Mouse (Mus musculus): ENCODE results near the gene Zscan2. TPM values are rescaled to one million over a fixed set of nuclear protein-coding genes. Genes with fewer than 3 reads are reported as not detected.

The Zscan2 gene
- total RNA-seq, 2 experiments from 2014 or later: 6.5 to 6.8 TPM

Other genes starting within 250 kb of the Zscan2 start
- 10 to 100 TPM; 19.0 to 26.8 TPM for gene Crtc3, start 172.0 kb upstream of the Zscan2 start, total RNA-seq (2021)
- 10 to 100 TPM; 76.2 to 86.8 TPM for gene Iqgap1, start 34.9 kb upstream of the Zscan2 start, total RNA-seq (2021)
- gene Wdr73, start 40.3 kb downstream of the Zscan2 start, total RNA-seq (2021): 10 to 100 TPM; 24.9 to 27.1 TPM
- 1 to 10 TPM; 4.0 to 4.7 TPM for gene Nmb, start 44.2 kb downstream of the Zscan2 start, total RNA-seq (2021)
- 100 to 1,000 TPM; 113 to 124 TPM for gene Sec11a, start 86.9 kb downstream of the Zscan2 start, total RNA-seq (2021)
- gene Zfp592, start 132.8 kb downstream of the Zscan2 start, total RNA-seq (2021): 10 to 100 TPM; 26.2 to 29.3 TPM
- gene Alpk3, start 196.7 kb downstream of the Zscan2 start, total RNA-seq (2021): 10 to 100 TPM in 1 of 2 experiments, 1 to 10 TPM in 1; 3.1 to 12.0 TPM

Data from adrenal gland, postnatal 10 days (tissue).